In the genomic region with DNA sequence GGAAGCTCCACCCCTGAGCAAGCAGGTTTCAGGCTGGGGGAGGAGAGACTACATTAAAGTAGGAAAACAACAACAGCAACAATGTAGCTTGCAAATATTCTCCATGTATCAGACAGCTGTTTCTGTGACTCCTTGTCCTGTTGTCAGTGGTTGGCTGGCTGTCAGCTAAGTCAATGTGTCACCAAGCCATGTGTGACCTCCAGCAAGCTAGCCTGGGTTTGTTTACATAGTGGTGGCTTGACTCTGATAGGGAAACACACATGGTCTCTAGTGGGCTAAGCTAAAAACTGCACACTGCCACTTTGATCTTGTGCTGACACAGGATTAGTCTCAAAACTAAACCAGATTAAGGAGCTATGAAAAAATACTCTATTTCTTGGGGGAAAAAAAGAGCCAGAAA, we compare ENCODE assay signal across 11 mouse cellular contexts.
DNase-seq lines count a peak whose midpoint lies in the region; ATAC-seq and TF ChIP-seq lines count a peak whose summit lies in the region.
"Had no signal": no experiment of that assay in that cellular context is flagged by ENCODE, and none has a peak within 500 bp of the region (broad histone marks: within the 10 kb centered on the region; RNA-seq: fewer than 3 reads in every experiment).

No protein-coding gene starts in this region.

- no peak for ATAC-seq in heart, postnatal 0 days (ENCODE audit: insufficient read depth, low read depth)
- ATAC-seq in kidney, postnatal 0 days (replicated peaks; ENCODE audit: low FRiP score, low read depth): no peak; the same call in 1 of the 2 replicates
- ATAC-seq: forebrain, embryonic 13.5 days had no signal

- no peak overlapping the region for H3K27ac ChIP-seq in heart, postnatal 0 days (ENCODE audit: low read depth)
- H3K27ac ChIP-seq in heart, embryonic 10.5 days: no peak overlapping the region
- H3K27ac ChIP-seq in kidney, postnatal 0 days: no peak overlapping the region
- H3K27ac ChIP-seq: forebrain, embryonic 13.5 days; hindbrain, embryonic 12.5 days; liver, embryonic 15.5 days had no signal

- intact Hi-C loops in gastrocnemius, postnatal 36 days (cut with DNase I): no loop called here
- intact Hi-C loops in left cerebral cortex, postnatal 36 days (cut with DNase I): no loop called here

- H3K36me3 ChIP-seq in heart, postnatal 0 days (replicated peaks; ENCODE audit: control insufficient read depth, insufficient read depth, low read length): no peaks in the 10 kb centered on the region
- H3K36me3 ChIP-seq in heart, embryonic 10.5 days: no peaks in the 10 kb centered on the region
- no peaks in the 10 kb centered on the region for H3K36me3 ChIP-seq in kidney, postnatal 0 days (ENCODE audit: insufficient read depth, low read length)
- H3K36me3 ChIP-seq: hindbrain, embryonic 12.5 days; liver, embryonic 15.5 days had no signal

- peak; percentile 10 for DNase-seq in heart, postnatal 0 days (ENCODE audit: low spot score)
- no peak for DNase-seq in heart, embryonic 10.5 days (ENCODE audit: low spot score)
- peak; percentile 33 for DNase-seq in adrenal gland, postnatal 10 days
- DNase-seq in kidney, postnatal 0 days (ENCODE audit: low spot score): peak; percentile 10
- peak; percentile 8 for DNase-seq in lung, postnatal 25 days (ENCODE audit: low spot score)
- no peak for DNase-seq in spleen, postnatal 10 days (ENCODE audit: low spot score in 2 of 2)
- DNase-seq in gastrocnemius, postnatal 36 days: no peak
- no peak for DNase-seq in left cerebral cortex, postnatal 36 days (ENCODE audit: low spot score in 2 of 2)

- TF ChIP-seq CTCF in heart, postnatal 0 days (IDR thresholded peaks at IDR 0.05; ENCODE audit: low read depth): no peak
- TF ChIP-seq CTCF in kidney, postnatal 0 days (IDR thresholded peaks at IDR 0.05; ENCODE audit: low read depth): no peak

- H3K9ac ChIP-seq in heart, postnatal 0 days (replicated peaks; ENCODE audit: low read depth, low read length): no peak overlapping the region
- H3K9ac ChIP-seq in kidney, postnatal 0 days (ENCODE audit: low read depth, low read length): no peak overlapping the region
- H3K9ac ChIP-seq: forebrain, embryonic 13.5 days; hindbrain, embryonic 12.5 days; liver, embryonic 15.5 days had no signal

- H3K4me2 ChIP-seq in heart, postnatal 0 days (ENCODE audit: low read depth, low read length): no peak overlapping the region
- H3K4me2 ChIP-seq in kidney, postnatal 0 days (ENCODE audit: low read length): no peak overlapping the region
- H3K4me2 ChIP-seq: forebrain, embryonic 13.5 days; hindbrain, embryonic 12.5 days; liver, embryonic 15.5 days had no signal

- no peaks in the 10 kb centered on the region for H3K4me1 ChIP-seq in heart, postnatal 0 days (ENCODE audit: control insufficient read depth, insufficient read depth)
- H3K4me1 ChIP-seq in heart, embryonic 10.5 days: no peaks in the 10 kb centered on the region
- H3K4me1 ChIP-seq in kidney, postnatal 0 days (replicated peaks; ENCODE audit: insufficient read depth, low read length): no peaks in the 10 kb centered on the region
- H3K4me1 ChIP-seq: forebrain, embryonic 13.5 days; hindbrain, embryonic 12.5 days; liver, embryonic 15.5 days had no signal

- H3K4me3 ChIP-seq in heart, postnatal 0 days (ENCODE audit: low read depth, low read length): no peak overlapping the region
- no peak overlapping the region for H3K4me3 ChIP-seq in heart, embryonic 10.5 days
- no peak overlapping the region for H3K4me3 ChIP-seq in kidney, postnatal 0 days (replicated peaks; ENCODE audit: low read depth, low read length)
- H3K4me3 ChIP-seq: forebrain, embryonic 13.5 days; hindbrain, embryonic 12.5 days; liver, embryonic 15.5 days had no signal

- H3K27me3 ChIP-seq in heart, postnatal 0 days (ENCODE audit: control insufficient read depth, insufficient read depth, low read length): no peaks in the 10 kb centered on the region
- no peaks in the 10 kb centered on the region for H3K27me3 ChIP-seq in heart, embryonic 10.5 days (ENCODE audit: insufficient read depth, poor library complexity, severe bottlenecking)
- H3K27me3 ChIP-seq in kidney, postnatal 0 days (ENCODE audit: insufficient read depth, low read length): no peaks in the 10 kb centered on the region
- H3K27me3 ChIP-seq: forebrain, embryonic 13.5 days; hindbrain, embryonic 12.5 days; liver, embryonic 15.5 days had no signal

- TF ChIP-seq EP300 in heart, postnatal 0 days (IDR thresholded peaks at IDR 0.05; ENCODE audit: low read depth): no peak

- no peaks in the 10 kb centered on the region for H3K9me3 ChIP-seq in heart, postnatal 0 days (replicated peaks; ENCODE audit: control insufficient read depth, low read length)
- H3K9me3 ChIP-seq in heart, embryonic 10.5 days: no peaks in the 10 kb centered on the region
- no peaks in the 10 kb centered on the region for H3K9me3 ChIP-seq in kidney, postnatal 0 days (replicated peaks; ENCODE audit: low read length)
- H3K9me3 ChIP-seq: forebrain, embryonic 13.5 days; hindbrain, embryonic 12.5 days; liver, embryonic 15.5 days had no signal

Comparison
In these comparisons a context has a peak if more than half of its experiments do, and no peak if none do; other contexts are left out.
1. DNase-seq: peak in heart, postnatal 0 days (single experiment), adrenal gland, postnatal 10 days (single experiment), kidney, postnatal 0 days (single experiment) and lung, postnatal 25 days (single experiment); none in heart, embryonic 10.5 days (single experiment), spleen, postnatal 10 days (0 of 2), gastrocnemius, postnatal 36 days (0 of 2) and left cerebral cortex, postnatal 36 days (0 of 2).